Mouse (Mus musculus) monocyte, adult 5-6 weeks (primary cell): Measurements from ENCODE around the gene Pdzk1. TPM values are rescaled to one million over a fixed set of nuclear protein-coding genes. Genes with fewer than 3 reads are reported as not detected.

Experiments used
- ATAC-seq: fragments of 153-309, 156-312 bp; replicated peaks from 2 replicates; pipeline ENCODE4 v1.8.0; 2017; ENCODE audit warnings: mild to moderate bottlenecking; ENCODE audit not compliant: low TSS enrichment, insufficient number of reproducible peaks, severe bottlenecking, poor library complexity, low FRiP score
- total RNA-seq: library from RNA; stranded (forward); fragments of 200-1000, 200-491, 200-594 nt; gene quantifications from 3 replicates; pipeline ENCODE4 v1.2.3, GENCODE M21; 2017

The Pdzk1 gene
- 0.39 TPM in 1 of 3 replicates, not detected in the others for total RNA-seq

DNA sequence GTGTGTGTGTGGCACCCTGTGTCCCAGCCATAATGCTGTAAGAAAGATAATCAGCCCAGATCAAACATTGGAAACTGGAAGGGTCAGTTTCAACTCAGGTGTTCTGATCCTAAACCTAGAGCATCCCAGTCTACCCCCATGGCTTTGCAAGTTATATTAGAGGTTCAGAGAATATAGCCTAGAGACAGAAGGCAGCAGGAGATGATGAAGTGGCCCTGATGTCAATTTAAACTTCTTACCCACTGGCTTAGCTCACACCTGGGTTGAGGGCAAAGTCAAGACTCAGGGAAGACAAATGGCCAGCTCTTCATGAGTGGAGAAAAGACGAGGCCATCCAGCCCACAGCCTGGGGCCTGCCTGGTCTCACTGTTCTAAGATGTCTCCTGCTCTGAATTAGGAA, at the start of gene Pdzk1, which contains the start of gene Cd160:
Gene Pdzk1 (plus strand): TSS at position 301 of the 400 bp plus-strand sequence.
Gene Cd160 (minus strand): TSS at position 368 of the 400 bp plus-strand sequence.
- ATAC-seq = no peak

DNA sequence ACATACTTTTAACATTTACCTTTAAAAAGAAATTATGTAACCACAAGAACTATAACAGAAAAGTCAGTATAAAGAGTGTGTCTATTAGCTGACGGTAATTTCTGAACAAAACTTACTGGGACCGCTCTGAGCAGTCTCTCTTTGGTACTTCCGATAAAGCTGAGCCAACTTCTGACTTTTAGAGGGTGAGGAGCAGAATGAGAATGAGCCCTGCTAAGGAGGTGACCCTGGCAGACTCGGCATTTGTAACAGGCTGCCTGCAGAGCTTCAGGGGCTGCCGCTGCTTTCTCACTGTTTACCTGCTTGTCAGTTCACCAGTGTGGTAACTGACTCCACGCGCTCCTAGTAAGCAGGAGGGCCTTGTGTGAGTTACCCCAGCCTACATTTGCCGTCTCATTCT, 46.8 kb upstream of the Pdzk1 start:
- no peak for ATAC-seq

DNA sequence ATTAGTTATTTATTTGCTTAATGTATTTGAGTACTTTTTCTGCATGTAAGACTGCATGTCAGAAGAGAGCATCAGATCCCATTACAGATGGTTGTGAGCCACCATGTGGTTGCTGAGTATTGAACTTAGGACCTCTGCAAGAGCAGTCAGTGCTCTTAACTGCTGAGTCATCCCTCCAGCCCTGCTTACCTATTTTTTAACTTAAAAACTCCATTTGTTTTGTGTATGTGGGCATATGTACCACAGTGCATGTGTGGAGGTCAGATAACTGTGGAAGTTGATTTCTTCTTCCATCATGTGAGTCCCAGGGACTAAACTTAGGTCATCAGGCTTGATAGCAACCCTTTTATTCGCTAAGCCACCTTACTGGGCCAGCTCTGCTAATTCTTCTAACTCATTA, 41.3 kb upstream of the Pdzk1 start:
- ATAC-seq = no peak

DNA sequence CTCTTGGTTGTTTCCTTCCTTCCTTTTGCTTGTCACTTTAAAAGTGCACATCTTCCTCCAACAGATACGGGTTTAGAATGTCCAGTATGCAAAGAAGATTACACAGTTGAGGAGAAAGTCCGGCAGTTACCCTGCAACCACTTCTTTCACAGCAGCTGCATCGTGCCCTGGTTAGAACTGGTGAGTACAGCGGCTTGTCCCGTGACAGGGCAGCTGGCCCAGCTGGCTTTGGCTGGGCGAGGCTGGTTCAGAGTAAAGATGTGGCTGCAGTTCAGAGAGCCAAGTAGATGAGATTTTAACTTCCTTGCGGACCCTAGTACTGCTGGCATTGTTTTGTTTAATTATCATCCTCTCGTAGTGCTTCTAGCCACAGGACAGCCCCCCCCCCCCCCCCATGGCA, 40.6 kb upstream of the Pdzk1 start:
- no peak for ATAC-seq

DNA sequence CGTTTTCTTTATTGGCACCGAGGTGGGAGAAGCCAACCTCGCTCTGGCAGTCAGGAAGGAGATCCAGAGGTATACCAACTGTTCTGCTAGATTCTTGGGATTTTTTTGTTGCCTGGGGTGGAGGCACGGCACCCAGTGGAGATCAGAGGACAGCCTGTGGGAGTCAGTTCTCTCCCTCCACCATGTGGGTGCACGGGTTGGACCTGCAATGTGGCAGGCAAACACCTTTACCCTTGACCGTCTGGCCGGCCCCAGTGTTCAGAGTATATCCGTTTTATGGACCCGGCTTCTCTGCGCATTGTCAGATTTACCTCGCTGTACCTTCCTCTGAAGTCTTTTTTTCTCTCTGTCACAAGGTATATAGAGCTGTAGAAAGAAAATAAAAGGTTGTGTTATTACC, 28.8 kb upstream of the Pdzk1 start:
- ATAC-seq = no peak

DNA sequence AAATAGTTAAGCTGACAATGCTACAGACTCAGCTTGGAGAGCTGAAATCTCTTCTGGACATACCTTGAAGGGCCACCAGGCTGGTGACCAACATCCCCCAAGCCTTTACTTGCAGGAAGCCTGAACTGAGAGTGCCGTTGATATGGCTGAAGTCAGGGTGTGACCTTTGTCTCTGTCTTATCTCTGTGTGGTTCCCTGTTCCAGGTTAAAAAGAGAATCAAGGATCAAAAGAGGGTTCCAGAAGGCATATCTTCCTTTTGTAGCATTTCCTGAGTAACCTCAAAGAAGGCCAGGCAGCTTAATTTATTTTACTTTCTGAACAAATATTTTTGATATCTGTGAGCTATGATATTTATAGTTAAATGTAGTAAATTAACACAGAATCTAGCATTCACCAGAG, 26.9 kb upstream of the Pdzk1 start:
- no peak for ATAC-seq

DNA sequence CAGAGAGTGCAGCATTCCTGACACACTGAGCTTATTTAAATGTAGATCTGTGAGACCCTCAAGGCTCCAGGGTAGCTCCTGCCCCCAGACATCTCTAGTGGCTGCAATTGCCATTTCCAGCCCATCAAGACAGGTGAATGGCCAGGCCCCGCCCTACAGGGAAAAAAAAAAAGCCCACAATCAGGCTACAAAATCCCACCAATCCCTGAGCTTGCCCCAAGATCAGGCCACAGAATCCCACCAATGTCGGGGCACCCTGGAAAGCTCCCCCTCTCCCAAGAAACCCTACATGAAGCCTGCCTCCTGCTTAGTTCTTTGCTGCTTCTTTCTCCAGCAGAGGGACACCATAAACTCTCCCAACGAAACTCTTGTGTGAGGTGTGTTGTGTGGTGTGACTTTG, 20.9 kb upstream of the Pdzk1 start:
- ATAC-seq = no peak

DNA sequence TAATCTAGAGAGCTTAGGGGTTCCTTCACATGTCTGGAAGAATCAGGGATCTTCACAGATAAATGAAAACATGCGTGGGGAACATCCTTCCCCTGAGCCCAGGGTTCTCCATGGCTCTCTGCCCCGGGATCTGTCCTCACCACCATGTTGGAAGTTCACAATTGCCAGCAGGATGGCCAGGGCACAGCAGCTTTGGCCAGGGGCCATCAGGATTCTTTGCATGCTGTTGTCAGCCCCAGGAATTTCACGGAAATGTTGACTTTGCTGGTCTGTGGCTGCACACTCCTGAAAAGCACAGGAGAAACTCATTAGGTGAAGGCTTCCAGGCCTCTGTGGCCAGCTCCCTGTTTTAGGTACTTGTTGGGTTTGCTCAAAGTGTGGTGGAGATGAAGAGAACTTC, 20.4 kb upstream of the Pdzk1 start:
- ATAC-seq = no peak

DNA sequence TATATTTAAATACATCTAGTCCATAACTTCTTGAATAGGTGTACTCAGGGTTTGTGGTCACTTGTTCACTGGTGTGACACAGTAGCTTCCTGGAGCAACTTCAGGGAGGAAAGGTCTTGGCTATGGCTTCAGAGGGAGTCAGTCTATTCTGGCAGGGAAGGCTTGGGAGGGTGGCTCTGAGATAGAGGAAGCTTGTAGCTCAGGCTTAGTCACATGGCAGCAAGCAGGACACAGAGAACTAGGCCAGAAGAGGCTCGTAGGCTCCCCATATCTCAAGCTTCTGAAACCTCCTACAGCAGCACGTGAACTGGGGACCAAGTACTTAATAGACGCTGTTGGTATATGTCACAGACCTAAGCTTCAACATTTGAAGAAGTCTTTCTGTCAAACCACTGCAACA, 17.9 kb upstream of the Pdzk1 start:
- no peak for ATAC-seq

DNA sequence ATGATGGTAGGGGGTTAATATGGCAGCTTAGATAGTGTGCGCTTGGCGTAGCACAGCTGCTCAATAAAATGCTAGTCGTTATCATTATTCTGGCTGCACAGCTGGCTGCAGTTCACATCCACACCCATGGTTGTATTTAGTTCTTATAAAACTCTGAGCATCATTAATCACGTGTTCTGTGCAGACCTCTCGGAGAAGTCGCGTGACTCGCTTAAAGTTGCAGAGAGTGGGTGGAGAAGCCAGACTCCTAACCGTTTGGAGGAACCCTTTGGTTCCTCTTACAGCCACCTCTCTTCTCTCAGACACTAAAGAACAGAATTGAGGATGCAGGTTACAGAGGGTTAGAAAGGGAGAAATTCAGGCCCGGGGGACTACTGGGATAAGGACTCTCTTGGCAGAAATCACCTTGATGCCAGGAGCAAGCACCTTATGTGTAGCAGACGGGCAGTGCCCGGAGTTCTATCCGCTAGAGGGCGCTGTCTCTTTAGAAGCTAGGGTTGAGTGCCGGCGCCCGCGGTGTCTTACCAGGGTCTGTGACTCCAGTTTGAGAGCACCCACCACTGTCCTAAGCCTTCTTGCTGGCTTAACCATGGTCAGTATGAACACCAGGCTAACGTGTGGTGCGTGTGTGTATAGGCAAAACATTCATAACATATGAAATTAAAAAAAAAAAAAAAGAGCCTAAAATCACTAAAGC, 16.5 kb upstream of the Pdzk1 start:
- peak; percentile 73 for ATAC-seq

DNA sequence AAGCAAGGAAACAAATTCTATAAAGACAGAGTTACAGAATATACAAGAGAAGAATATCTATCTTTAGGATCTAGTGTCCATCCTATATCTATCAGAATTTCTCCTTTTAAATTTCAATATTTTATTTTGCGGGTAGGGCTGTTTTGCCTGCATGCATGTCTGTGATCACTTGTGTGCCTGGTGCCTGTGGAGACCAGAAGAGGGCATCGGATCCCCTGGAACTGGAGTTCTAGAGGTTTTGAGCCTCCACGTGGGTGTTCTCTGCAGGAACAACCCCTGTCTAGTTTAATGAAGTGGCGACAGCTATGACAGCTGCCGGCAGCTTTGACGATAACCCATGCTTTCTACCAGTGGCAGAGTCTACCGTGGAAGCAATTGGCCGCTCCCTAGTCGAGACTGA, 16.0 kb upstream of the Pdzk1 start:
- ATAC-seq = no peak

DNA sequence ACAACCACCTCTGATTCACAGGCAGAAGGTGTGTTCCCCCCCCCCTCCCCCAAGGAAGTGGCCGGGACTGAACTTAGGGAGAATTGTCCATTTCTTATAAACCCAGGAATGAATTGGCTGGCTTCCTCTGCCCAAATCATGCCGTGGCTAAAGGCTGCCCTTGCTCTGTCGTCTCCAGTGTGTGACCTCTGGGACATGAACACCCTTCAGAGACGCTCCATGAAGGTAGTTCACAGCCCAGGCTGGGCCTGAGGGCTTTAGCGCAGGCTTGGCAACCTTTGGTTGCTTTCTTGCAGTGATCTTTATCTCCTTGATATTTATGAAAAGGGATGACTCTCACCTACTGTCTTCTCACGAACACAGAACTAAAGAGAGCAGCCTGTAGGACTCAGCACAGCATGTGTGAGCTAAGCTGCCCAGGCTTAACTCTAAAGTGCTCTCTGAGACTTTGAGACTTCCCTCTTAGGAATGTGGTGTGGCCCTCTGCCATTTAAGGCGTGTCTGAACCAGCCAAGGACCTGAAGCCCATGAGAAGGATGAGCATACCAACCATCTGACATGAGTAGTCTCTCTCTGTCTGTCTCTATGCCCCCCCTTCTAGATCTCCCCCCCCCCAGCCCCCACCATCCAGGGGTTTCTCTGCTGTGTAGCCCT, 15.4 kb upstream of the Pdzk1 start:
- no peak for ATAC-seq

DNA sequence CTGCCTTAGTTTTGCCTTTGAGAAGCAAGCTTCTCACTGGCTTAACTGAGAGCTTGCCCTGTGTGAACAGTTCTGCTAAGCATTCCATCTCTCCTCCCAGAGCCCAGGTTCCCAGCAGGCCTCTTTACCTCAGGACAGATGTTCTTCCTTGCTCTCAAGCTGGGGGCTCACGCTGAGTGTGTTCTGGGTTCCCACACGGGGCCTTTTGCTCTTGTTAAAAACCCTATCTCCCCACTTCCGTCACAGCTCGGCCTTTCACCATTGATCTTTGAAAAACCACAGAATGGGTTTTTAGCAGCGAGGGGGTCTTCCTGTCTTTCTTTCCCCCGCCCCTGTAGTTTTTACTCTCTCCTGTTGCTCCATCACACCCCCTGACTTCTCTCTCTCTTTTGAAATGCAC, 14.7 kb upstream of the Pdzk1 start:
- ATAC-seq = no peak

DNA sequence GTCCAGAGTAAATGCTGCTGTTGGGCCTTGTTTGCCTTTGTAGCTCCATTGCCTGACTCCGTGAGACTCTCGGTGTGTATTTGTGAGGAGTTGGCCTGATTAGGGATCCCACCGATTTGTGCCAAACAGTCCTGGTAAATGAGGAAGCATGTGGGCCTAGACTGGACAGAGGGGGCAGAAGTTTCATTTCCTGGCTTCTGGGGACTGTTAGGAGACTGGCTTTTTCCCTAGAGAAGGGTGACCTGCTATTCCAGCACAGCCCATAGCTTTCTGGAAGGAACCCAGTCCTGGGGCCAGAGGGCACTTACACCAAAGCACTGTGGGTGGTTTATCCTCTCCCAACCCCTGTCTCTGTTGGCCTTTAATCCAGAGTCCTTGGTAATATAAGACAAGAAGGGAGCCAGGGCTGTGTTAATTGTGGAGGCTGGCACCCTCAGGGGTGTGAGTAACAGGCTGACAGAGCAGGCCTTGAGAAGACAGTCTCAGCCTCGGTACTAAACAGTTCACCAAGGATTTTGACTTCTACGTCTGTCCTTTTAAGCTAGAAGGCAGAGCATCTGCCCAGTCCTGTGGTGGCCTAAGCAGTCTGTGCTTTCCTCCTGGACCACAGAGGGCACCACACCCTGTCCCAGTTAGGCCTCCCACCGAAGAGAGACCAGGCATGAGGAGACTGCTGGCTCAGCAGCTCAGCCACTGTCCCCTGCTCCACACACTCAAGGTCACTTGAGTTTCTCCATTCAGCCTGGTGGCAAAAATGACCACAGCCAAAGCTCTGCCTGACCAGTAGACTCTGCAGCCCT, 8.8 kb upstream of the Pdzk1 start:
- 0 out of 2 replicates have a peak, but pooled peaks have one; percentile 5 for ATAC-seq

DNA sequence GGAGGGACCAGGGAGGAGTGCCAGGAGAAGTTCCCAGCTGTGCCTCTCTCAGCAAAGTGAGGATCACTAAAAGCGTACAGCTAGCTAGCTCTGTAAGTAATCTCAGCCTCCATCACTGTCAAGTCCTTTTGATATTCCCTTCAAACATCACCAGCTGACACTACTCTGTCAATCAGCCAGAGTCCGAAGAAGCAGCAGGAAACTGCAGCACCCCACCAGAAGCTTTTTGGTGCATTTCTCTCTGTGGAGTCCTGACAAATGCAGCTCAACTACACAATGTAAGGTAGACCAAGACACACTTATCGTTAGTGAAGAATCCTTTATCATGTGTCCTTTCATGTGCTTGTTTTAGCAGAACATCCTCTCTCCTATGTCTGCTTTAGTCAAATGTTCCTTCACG, 7.5 kb upstream of the Pdzk1 start:
- ATAC-seq = no peak

DNA sequence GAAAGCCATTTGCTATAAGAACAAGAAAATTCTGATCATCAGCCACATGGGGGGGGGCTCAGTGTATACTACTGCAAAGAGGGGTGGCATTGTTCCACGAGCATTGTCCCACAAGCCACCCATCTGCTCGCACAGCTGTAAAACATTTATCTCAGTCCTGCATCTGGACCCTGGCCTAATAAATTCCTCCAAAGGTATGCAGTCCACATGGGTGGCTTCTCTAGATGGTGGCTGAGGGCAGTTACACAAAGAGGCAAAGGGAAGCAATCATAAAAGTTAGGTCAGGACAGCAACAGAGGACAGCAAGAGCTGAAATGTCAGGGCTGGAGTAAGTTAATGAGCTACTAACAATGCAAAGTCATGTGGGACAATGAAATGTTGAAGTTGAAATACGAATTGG, 5.4 kb upstream of the Pdzk1 start:
- ATAC-seq = no peak

DNA sequence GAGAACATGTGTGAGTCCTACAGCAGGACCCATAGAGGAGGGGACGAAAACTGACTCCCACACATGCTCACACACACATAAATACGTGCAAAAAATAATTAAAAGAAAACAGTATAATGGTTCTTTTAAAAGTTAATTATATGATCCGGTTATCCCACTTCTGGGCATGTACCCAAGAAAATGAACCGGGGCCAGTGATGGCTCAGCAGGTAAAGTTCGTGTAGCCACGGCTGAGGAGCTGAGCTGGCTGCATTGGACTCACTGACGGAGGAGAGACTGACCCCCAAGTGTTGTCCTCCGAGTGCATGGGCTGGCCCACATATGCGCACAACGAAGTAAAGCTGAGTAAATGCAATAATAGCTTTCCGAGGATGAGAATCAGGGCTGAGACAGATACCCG, 4.5 kb upstream of the Pdzk1 start:
- no peak for ATAC-seq

DNA sequence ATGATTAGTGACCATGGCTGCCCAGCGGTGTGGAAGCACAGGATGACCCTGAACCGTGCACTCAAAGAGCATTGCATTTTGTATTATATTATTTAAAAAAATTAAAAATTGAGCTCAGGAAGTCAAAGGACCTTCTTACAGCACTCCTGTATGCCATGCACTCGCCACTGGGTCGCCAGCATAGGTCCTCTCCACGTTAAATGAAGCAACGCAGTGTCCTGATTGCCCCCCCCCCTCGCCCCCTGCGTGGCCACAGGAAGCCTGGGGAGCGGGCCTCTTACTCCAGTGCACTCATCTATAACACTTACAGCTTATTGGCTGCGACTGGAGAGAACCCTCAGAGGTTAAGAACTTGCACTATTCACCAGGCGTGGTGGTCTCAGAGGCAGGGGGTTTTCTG, 3.8 kb upstream of the Pdzk1 start:
- ATAC-seq = no peak

DNA sequence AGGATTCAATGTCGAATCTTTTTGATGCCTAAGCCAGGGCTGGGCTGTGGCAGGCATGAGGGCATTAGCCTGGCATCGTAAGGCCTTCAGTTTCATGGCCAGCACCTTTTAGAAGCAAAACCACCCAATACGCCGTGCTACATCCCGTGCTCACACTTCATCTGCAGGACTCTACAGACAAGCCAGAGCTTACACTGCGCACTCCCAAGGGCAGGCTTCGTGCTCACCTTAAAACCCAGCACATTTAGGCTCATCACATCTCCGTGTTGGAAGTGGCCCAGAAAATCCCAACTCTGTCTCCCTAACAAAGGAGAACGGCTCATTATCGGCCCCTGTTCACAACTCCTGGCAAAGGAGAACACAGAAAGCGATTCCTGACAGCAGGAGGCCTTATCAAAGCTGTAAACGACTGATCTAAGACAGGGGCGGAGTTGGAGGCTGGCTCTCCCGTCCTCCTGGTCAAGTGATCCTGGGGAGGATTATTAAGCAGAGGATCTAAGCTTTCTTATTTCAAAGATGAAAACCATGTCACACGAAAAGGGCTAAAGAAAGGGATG, 698 bp upstream of the Pdzk1 start:
- ATAC-seq = no peak
